Mouse (Mus musculus): ENCODE measurements around the gene Mast1.

Gene Mast1

GRCm38 (mm10) chr8:84936962-84937546 is at the start of gene Mast1:
Gene Mast1, minus strand, starts transcription at chr8:84937359.
- no peak for DNase-seq (ENCODE audit: low read depth)

GRCm38 (mm10) chr8:84986379-84986945 is 49.3 kb upstream of the Mast1 start:
- no peak for DNase-seq (ENCODE audit: low read depth)

GRCm38 (mm10) chr8:84985684-84986378 is 48.7 kb upstream of the Mast1 start:
- DNase-seq (ENCODE audit: low read depth), result peak; percentile 98

- DNase-seq (ENCODE audit: low read depth), result peak; percentile 93
Observed at GRCm38 (mm10) chr8:84985049-84985683, 48.0 kb upstream of the Mast1 start.

GRCm38 (mm10) chr8:84984294-84985048 is 47.3 kb upstream of the Mast1 start:
- no peak for DNase-seq (ENCODE audit: low read depth)

GRCm38 (mm10) chr8:84982499-84983011 is 45.4 kb upstream of the Mast1 start:
- DNase-seq (ENCODE audit: low read depth), result peak; percentile 60

GRCm38 (mm10) chr8:84981644-84982498 is 44.7 kb upstream of the Mast1 start:
- DNase-seq (ENCODE audit: low read depth), result peak; percentile 43

- peak; percentile 86 for DNase-seq (ENCODE audit: low read depth)
Observed at GRCm38 (mm10) chr8:84980622-84981358, 43.6 kb upstream of the Mast1 start.

GRCm38 (mm10) chr8:84979599-84980421 is 42.7 kb upstream of the Mast1 start:
- DNase-seq (ENCODE audit: low read depth), result peak; percentile 98

GRCm38 (mm10) chr8:84978248-84978940 is 41.2 kb upstream of the Mast1 start, which contains the start of gene Junb:
Gene Junb, minus strand, starts transcription at chr8:84978718.
- DNase-seq (ENCODE audit: low read depth), result peak; percentile 98

GRCm38 (mm10) chr8:84977435-84978247 is 40.5 kb upstream of the Mast1 start:
- peak; percentile 77 for DNase-seq (ENCODE audit: low read depth)

- no peak for DNase-seq (ENCODE audit: low read depth)
Observed at GRCm38 (mm10) chr8:84976763-84977434, 39.7 kb upstream of the Mast1 start.

- peak; percentile 94 for DNase-seq (ENCODE audit: low read depth)
Observed at GRCm38 (mm10) chr8:84976031-84976762, 39.0 kb upstream of the Mast1 start.

GRCm38 (mm10) chr8:84975434-84975833 is 38.3 kb upstream of the Mast1 start:
- DNase-seq (ENCODE audit: low read depth), result peak; percentile 90

GRCm38 (mm10) chr8:84974543-84975142 is 37.5 kb upstream of the Mast1 start:
- DNase-seq (ENCODE audit: low read depth), result peak; percentile 69

Measured in 416B (cell line).